Mouse (Mus musculus) splenic B cell, adult 2 months (primary cell): Measurements from ENCODE around the gene Mta3.

Experiments used
- DNase-seq: peaks from one replicate; pipeline ENCODE4 v3.0.0-alpha.2; 2011; ENCODE audit warnings: low read depth, low spot score
- H3K27me3 ChIP-seq: 2 replicates; pipeline ENCODE4 v1.6.1; 2012; ENCODE audit warnings: mild to moderate bottlenecking, low read length, moderate library complexity, mixed read lengths; ENCODE audit not compliant: control insufficient read depth, poor library complexity, insufficient read depth, severe bottlenecking
- H3K36me3 ChIP-seq: 2 replicates; pipeline ENCODE4 v1.6.1; 2012; ENCODE audit warnings: mild to moderate bottlenecking, low read length, moderate library complexity, mixed read lengths; ENCODE audit not compliant: control insufficient read depth, poor library complexity, insufficient read depth, severe bottlenecking

The Mta3 gene

DNA sequence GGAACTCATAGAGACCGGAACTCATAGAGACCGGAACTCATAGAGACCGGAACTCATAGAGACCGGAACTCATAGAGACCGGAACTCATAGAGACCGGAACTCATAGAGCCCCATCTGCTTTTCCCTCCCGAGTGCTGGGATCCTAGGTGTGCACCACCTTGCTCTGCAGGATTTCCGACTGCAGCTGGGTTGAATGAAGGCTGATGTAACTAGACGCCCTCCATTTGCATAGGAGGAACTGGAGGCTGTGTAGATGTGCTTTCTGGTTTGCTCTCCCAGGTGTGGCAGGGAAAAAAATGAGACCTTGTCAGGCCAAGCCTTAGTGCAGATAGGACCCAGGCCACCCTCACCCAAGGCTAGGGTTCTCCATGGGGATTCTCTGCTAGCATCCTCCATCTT is 23.1 kb downstream of the Mta3 start:
- Histone ChIP-seq H3K27me3 (no peaks in the 10 kb centered on the region), H3K36me3 (peaks cover 4% of the 10 kb centered on the region; the same call in 1 of the 2 replicates)
- no peak for DNase-seq

DNA sequence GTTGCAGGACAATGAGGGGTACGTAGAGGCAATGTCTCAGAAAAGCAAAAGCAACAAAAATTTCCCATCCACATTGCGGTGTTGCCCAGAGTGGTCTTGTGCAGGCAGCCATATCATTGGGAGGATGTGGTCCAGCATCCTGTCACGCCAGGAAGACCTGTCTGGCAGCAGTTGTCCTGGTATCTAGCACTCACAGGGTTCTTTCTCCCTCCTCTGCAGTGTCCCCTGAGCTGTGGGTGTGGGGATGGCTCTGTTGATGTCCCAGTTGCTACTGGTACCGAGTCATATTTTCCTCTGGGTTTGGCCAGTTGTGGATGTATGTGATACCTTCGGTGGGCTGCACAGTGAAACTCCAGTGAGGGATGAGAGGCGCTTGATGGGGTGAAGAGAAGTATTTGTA is 24.2 kb downstream of the Mta3 start:
- peaks cover 1% of the 10 kb centered on the region; the same call in 1 of the 2 replicates for H3K36me3 ChIP-seq
- no peak for DNase-seq
- no peaks in the 10 kb centered on the region for H3K27me3 ChIP-seq

DNA sequence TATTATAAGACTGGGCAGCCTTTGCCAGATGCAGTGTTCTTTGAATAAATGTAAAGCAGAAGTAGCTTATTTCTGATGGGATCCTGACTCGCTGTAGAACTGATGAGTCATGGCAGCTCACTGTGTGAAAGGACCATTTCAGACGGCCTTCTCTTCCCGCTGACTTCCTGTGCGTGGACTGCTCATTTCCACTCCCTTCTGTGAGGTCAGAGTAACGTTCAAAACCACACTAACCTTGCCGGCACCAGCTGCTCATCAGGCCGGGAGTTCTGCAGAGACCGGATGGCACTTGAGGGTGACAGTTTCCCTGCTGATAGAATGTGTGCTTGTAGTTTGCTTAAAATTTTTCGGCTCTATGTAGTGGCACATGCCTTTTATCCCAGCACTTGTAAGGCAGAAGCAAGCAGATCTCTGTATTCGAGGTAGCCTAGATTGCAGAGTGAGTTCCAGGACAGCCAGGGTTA is 26.2 kb downstream of the Mta3 start:
- Histone ChIP-seq H3K27me3 (no peaks in the 10 kb centered on the region), H3K36me3 (no peaks in the 10 kb centered on the region)

DNA sequence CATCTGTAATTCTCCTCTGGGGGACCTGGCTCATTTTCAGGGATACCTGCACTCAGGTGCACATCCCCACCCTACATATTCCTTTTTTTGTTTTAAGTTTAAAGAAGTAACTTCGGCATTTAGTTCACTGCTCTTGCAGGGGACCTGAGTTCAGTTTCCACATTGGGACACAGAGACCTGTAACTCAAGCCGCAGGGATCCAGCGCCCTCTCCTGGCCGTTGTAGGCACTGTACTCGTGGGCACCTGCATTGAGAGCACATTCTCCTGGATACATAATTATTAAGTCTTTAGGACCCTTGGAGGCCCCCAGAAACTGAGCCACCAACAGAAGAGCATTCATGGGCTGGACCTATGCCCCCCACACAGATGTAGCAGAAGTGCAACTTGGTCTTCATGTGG is 26.8 kb downstream of the Mta3 start:
- H3K36me3 ChIP-seq, result no peaks in the 10 kb centered on the region
- peak; percentile 91 for DNase-seq
- H3K27me3 ChIP-seq, result no peaks in the 10 kb centered on the region

More for the DNA sequence above, 26.2 kb downstream of the Mta3 start:
- peak; percentile 86 for DNase-seq

DNA sequence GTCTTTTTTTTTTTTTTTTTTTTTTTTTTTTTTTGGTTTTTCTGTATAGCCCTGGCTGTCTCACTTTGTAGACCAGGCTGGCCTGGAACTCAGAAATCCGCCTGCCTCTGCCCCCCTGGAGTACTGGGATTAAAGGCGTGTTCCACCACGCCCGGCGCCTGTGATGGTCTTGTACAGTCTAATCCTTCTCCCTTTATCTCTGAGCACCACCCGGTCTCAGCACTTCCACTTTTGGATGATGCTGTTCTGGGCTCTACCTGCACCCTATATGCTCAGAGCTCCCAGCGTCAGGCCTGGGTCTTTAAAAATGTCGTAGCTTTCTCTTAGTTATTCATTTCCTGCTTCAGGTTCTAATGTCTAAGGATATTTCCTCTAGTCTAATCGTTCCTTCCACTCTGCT is 30.7 kb downstream of the Mta3 start:
- peaks cover 6% of the 10 kb centered on the region for H3K36me3 ChIP-seq
- H3K27me3 ChIP-seq, result no peaks in the 10 kb centered on the region
- no peak for DNase-seq

DNA sequence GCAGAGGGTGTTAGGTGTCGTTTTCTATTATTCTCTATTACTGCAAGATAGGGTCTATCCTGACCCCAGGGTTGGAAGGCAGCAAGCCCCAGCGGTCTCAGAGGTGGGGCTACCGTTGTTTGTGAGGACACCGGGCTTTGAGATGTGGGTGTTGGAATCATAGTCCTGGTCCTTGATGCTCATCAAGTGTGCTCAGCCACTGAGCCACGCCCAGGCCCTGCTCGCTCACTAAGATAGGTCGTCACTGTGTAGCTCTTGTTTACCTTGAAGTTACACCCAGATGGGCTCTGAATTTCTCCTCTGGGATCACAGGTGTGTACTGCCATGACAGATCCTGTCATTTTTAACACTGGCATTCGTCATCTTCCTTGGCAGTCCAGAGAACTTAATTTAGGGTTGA is 31.8 kb downstream of the Mta3 start:
- Histone ChIP-seq H3K36me3 (peaks cover 6% of the 10 kb centered on the region), H3K27me3 (no peaks in the 10 kb centered on the region)
- DNase-seq, result no peak

DNA sequence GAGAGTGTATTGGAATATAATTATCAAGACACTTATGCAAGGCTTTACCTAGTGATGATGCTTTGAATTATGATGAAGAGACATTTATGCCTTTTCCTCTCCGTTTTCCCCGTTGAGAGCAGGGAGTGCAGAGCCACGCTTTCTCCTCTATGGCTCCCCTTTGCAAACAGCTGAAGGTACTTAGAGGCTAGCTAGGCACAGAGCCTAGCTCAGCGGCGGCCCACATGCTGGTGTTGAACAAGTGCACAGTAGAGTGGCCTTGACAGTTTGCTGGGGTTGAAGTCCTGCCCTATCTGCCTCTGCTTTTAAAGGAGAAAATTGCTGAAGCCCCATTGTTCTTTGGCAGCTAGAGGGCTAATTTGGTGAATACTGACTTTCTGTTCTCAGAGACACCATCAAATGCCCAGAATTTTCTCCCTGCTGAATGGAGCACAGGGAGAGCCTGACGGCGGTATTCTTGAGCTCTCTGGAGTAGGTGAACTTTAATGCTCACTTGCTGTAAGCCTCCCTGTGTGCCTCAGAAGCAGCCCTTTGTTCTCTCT is 34.2 kb downstream of the Mta3 start:
- H3K27me3 ChIP-seq, result no peaks in the 10 kb centered on the region
- no peak for DNase-seq
- H3K36me3 ChIP-seq, result peaks cover 9% of the 10 kb centered on the region

DNA sequence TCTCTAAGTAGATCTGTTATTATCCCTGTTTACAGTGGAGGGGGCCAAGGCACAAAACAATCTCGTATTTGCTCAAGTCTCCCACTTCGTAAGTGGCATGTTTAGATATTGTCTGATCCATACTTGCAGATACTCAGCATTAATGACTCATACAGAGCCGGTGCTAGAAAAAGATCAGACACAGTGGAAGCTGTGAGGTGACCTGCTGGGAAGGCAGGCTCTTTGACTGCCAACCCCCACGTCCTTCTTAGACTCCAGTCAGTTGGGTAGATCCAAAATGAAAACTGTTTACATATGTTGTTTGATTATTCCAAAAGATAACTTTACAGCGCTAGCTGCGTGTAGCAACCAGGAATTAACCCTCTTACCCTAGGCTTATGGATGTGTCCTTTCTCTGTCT is 35.3 kb downstream of the Mta3 start:
- H3K36me3 ChIP-seq, result peaks cover 9% of the 10 kb centered on the region
- DNase-seq, result no peak
- no peaks in the 10 kb centered on the region for H3K27me3 ChIP-seq

DNA sequence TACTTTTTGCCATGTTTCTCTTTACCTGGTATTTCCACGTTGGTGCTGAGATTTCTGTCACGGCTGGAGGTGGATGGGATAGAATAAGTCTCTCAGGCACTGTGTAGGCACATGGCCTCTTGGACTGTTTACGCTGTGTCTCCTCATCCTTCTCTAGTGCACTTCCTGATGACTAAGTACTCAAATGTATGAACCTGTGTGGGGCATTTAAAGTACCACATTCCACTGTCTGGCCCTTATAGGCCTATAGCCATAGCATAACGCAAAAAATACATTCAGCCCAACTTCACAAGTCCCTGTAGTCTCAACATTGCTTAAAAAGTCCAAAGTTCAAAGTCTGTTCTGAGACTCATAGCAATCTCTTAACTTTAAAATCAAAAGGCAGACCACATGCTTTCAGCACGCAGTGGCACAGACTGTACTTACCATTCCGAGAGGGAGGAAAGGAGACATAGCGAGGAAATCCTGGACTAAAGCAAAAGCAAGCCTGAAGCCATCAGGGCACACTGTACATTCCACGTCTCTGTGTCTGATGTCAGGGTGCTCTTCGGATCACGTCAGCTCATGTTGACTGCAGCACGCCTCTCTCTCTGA is 38.4 kb downstream of the Mta3 start:
- Histone ChIP-seq H3K27me3 (no peaks in the 10 kb centered on the region), H3K36me3 (peaks cover 8% of the 10 kb centered on the region)
- no peak for DNase-seq

DNA sequence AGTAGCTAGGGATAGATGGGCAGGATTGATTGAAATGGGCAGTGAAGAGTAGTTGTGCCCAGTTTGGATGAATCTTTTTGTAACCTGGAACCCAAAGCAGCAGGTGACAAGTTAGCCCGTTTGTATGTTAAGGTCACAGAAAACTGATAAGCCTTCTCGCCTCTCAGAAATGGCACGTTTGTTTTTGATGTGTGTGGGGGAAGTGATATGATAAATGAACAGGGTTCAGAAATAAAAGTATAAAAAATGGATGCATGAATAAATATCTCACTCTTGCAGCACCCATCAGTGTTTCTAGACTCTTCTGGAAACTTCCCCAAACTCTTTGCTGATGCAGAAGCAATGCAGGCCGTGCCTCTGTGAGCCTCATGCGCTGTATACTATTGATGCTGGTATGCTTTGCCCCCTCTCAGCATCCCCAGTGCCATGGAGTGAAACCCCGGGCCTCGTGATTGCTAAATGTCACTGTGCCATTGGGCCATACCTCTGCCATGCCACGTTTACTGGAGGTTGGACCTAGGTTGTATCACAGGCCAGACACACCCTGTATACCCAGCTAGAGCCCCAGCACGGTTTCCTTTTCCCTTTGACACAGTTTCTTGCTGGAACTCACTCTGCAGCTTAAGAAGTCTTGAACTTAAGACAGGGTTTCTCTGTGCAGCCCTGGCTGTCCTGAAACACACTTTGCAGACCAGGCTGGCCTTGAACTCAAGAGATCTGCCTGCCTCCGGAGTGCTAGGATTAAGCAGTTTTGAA is 41.6 kb downstream of the Mta3 start:
- DNase-seq, result no peak
- H3K27me3 ChIP-seq, result no peaks in the 10 kb centered on the region
- H3K36me3 ChIP-seq, result peaks cover 9% of the 10 kb centered on the region

DNA sequence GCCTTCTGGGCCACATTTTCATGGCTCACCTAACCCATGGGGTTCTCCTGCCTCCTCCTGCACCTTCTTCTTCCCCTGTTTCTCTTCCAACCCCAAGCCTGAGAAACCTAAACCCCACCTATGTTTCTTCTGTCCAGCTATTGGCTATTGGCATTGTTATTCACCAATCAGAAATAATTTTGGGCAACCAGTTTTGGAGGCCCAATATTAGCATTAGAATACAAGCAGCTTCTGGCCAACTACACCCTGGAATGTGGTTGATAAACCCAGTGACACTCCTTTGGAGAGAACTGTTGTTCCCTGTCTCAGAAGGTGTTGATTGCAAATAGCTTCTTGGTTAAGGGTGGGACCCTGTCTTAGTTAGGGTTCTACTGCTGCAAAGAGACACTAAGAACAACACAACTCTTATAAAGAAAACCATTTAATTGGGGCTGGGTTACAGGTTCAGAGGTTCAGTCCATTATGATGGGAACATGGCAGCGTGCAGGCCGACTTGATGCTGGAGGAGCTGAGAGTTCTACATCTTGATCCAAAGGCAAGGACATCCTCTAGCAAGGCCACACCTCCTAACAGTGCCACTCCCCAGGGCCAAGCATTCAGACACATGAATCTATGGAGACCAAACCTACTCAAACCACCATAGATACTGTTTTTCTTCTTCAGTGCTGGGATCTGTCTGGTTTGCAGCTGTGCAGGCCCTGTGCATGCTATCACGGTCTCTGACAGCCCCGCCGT is 44.4 kb downstream of the Mta3 start:
- no peak for DNase-seq
- peaks cover 11% of the 10 kb centered on the region for H3K36me3 ChIP-seq
- H3K27me3 ChIP-seq, result no peaks in the 10 kb centered on the region

DNA sequence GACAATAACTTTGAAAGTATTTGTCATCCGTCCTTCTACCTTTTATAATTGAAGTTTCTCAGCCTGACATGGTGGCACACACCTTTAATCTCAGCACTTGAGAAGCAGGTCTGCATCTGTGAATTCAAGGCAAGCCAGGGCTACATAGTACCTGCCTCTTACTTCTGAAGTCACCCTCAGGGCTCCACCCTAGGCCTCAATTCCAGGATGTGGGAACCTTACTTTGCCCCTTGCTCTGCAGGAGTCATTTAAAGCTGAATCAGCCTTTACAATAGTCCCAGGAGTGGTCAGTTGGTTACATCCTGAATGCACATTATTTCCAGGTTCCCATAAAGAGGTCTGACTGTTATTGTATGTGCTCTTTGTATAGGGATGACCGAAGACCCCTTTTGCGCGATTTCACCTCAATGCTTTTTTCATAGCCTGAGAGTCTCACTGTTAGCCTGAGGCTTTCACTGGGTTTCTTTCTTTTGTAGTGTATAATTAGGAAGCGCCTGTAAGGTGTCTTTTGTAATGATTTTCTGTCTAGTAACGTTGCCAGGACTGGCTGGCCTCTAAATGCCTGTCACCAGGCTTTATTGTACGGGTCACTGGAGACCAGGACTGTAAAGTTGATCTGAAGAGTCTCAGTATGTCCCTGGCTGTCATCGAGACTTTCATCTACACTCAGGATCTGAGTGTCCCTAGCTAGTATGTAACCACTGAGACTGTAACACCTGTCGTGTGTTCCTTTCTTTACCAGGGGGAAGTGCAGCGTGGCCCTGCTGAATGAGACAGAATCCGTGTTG is 47.3 kb downstream of the Mta3 start:
- H3K27me3 ChIP-seq, result no peaks in the 10 kb centered on the region
- no peak for DNase-seq
- H3K36me3 ChIP-seq, result peaks cover 11% of the 10 kb centered on the region

DNA sequence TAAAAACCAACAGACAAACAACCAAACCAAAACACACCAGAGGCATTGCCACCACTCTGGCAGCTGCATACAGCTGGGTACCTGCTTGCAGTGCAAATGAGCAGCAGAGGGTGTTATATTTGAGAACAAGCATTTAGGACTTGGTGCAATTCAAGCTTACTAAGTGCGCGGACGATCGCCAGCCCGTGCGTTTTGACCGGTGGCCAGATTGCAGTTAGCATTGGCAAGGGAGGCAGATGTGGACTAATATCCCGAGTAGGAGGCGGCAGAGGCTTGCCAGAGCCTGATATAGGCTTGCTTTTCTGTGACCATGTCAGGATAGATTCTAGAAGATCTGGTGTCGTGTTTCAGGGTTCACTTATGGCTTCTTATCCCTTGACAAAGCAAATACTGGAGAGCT is 52.1 kb downstream of the Mta3 start:
- DNase-seq, result no peak
- Histone ChIP-seq H3K36me3 (peaks cover 6% of the 10 kb centered on the region), H3K27me3 (no peaks in the 10 kb centered on the region)

DNA sequence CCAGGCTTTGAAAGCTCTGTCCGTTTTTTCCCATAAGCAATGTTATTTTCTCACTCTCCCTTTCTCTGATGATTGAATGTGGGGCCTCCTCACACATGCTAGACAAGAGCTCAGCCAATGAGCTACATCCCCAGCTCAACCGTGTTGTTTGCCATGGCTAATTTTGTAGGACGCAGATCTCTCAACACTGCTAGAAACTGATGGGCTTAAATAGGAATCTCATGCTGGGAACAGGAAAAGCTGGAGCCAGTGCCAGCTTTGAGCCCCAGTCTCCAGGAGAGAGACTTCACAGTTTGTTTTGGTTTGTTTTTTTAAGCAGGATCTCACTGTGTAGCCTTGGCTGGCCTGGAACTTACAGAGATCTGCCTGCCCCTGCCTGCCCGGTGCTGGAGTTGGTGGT is 53.6 kb downstream of the Mta3 start:
- DNase-seq, result no peak
- peaks cover 2% of the 10 kb centered on the region for H3K36me3 ChIP-seq

More for the DNA sequence above, 53.6 kb downstream of the Mta3 start:
- no peaks in the 10 kb centered on the region for H3K27me3 ChIP-seq
